Mouse (Mus musculus): ENCODE measurements around the gene Hnrnpdl.
A peak's percentile ranks its signal among the peaks of the same experiment; 100 is the strongest.

Hnrnpdl gene

GRCm38 (mm10) chr5:100039602-100040142 lies at the start of gene Hnrnpdl, which contains the start of gene Enoph1:
TSS of gene Hnrnpdl (minus strand) at chr5:100039664.
TSS of gene Enoph1 (plus strand) at chr5:100039985.
- DNase-seq (ENCODE audit: low spot score in 2 of 2), result peak; percentile 93 to 95

- DNase-seq (ENCODE audit: low spot score in 2 of 2), result no peak
Measured at GRCm38 (mm10) chr5:100085097-100085496, 45.6 kb upstream of the Hnrnpdl start.

- no peak for DNase-seq (ENCODE audit: low spot score in 2 of 2)
Measured at GRCm38 (mm10) chr5:100083953-100084562, 44.6 kb upstream of the Hnrnpdl start.

- no peak for DNase-seq (ENCODE audit: low spot score in 2 of 2)
Measured at GRCm38 (mm10) chr5:100082006-100082405, 42.5 kb upstream of the Hnrnpdl start.

GRCm38 (mm10) chr5:100079931-100080275 lies 40.4 kb upstream of the Hnrnpdl start:
- no peak for DNase-seq (ENCODE audit: low spot score in 2 of 2)

GRCm38 (mm10) chr5:100079040-100079930 lies 39.8 kb upstream of the Hnrnpdl start:
- DNase-seq (ENCODE audit: low spot score in 2 of 2), result no peak

GRCm38 (mm10) chr5:100074571-100074970 lies 35.1 kb upstream of the Hnrnpdl start:
- DNase-seq (ENCODE audit: low spot score in 2 of 2), result no peak

- no peak for DNase-seq (ENCODE audit: low spot score in 2 of 2)
Measured at GRCm38 (mm10) chr5:100072557-100072956, 33.1 kb upstream of the Hnrnpdl start.

GRCm38 (mm10) chr5:100071541-100071940 lies 32.1 kb upstream of the Hnrnpdl start:
- DNase-seq (ENCODE audit: low spot score in 2 of 2), result no peak

GRCm38 (mm10) chr5:100070255-100070654 lies 30.8 kb upstream of the Hnrnpdl start:
- peak; percentile 61 to 82 for DNase-seq (ENCODE audit: low spot score in 2 of 2)

- no peak for DNase-seq (ENCODE audit: low spot score in 2 of 2)
Measured at GRCm38 (mm10) chr5:100069526-100069925, 30.1 kb upstream of the Hnrnpdl start.

- no peak for DNase-seq (ENCODE audit: low spot score in 2 of 2)
Measured at GRCm38 (mm10) chr5:100067579-100067978, 28.1 kb upstream of the Hnrnpdl start.

- no peak for DNase-seq (ENCODE audit: low spot score in 2 of 2)
Measured at GRCm38 (mm10) chr5:100060876-100061275, 21.4 kb upstream of the Hnrnpdl start.

- no peak for DNase-seq (ENCODE audit: low spot score in 2 of 2)
Measured at GRCm38 (mm10) chr5:100059326-100059725, 19.9 kb upstream of the Hnrnpdl start.

GRCm38 (mm10) chr5:100058729-100059128 lies 19.3 kb upstream of the Hnrnpdl start:
- no peak for DNase-seq (ENCODE audit: low spot score in 2 of 2)

- DNase-seq (ENCODE audit: low spot score in 2 of 2), result no peak
Measured at GRCm38 (mm10) chr5:100057461-100058209, 18.2 kb upstream of the Hnrnpdl start.

GRCm38 (mm10) chr5:100055866-100056369 lies 16.5 kb upstream of the Hnrnpdl start:
- DNase-seq (ENCODE audit: low spot score in 2 of 2), result no peak

GRCm38 (mm10) chr5:100054807-100055547 lies 15.5 kb upstream of the Hnrnpdl start:
- no peak for DNase-seq (ENCODE audit: low spot score in 2 of 2)

- no peak for DNase-seq (ENCODE audit: low spot score in 2 of 2)
Measured at GRCm38 (mm10) chr5:100052728-100053127, 13.3 kb upstream of the Hnrnpdl start.

GRCm38 (mm10) chr5:100049904-100050303 lies 10.4 kb upstream of the Hnrnpdl start:
- DNase-seq (ENCODE audit: low spot score in 2 of 2), result no peak

- no peak for DNase-seq (ENCODE audit: low spot score in 2 of 2)
Measured at GRCm38 (mm10) chr5:100047871-100048270, 8.4 kb upstream of the Hnrnpdl start.
